Comparison of ENCODE assay signal across 13 mouse cellular contexts in the genomic region with DNA sequence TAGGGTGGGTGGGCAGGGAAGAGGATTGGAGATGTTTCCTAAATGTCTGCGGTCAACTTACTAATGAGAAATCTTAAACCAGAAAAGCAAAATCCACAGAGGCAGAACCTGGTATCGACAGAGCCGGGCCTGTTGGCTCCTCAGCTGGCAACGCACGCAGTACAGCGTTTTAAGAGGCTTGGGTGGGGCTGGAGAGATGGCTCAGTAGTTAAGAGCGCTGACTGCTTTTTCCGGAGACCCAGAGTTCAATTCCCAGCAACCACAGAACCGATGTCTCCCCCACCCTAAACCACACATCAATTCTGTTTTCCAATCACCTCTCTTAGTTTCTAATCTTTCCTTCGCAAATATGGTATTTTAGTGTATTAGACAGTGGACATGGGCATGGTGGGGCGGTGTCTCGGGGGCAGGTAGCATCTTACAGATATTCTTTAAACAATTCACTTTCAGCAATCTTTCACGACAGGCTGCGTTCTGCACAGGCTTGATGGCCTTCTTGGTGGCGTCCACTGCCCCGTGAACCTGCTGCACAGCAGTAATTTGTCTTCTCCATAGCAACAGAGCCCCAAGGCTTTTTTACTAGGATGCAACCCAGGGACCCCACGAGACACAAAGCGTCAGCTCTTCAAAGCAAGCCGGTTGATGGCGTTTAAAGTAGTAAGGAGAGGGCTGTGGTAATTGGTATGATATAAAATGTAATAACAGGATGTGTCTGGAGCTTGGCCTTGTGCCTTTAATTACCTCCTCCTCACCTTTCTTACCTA. TPM values are rescaled to one million over a fixed set of nuclear protein-coding genes. Genes with fewer than 3 reads are reported as not detected.
DNase-seq lines count a peak whose midpoint lies in the region; ATAC-seq and TF ChIP-seq lines count a peak whose summit lies in the region.
"Had no signal": no experiment of that assay in that cellular context is flagged by ENCODE, and none has a peak within 500 bp of the region (broad histone marks: within the 10 kb centered on the region; RNA-seq: fewer than 3 reads in every experiment).

No protein-coding gene starts in this region.

- H3K9ac ChIP-seq in heart, embryonic 11.5 days (ENCODE audit: low read depth, low read length): no peak overlapping the region
- no peak overlapping the region; the same call in 1 of the 2 replicates for H3K9ac ChIP-seq in ES-E14 (ENCODE audit: insufficient read depth, low read depth, low read length, poor library complexity, severe bottlenecking)
- peak overlapping the region; percentile 56 for H3K9ac ChIP-seq in forebrain, embryonic 13.5 days
- H3K9ac ChIP-seq in midbrain, embryonic 12.5 days (replicated peaks): peak overlapping the region; percentile 29; the same call in 1 of the 2 replicates
- H3K9ac ChIP-seq: lung, embryonic 15.5 days had no signal

- intact Hi-C loops in heart, postnatal 10 days (cut with DNase I): no loop called here

- no peak overlapping the region for H3K4me3 ChIP-seq in heart, embryonic 11.5 days (ENCODE audit: low read depth, low read length)
- peak overlapping the region; percentile 18 to 39; a peak in 2 of 4 replicates for H3K4me3 ChIP-seq in ES-E14 (ENCODE audit: insufficient read depth in 1 of 2, low read depth in 1 of 2, low read length in 2 of 2, poor library complexity in 1 of 2, severe bottlenecking in 1 of 2)
- H3K4me3 ChIP-seq in forebrain, embryonic 13.5 days: 0 out of 2 replicates have a peak overlapping the region, but pooled peaks have one; percentile 3
- peak overlapping the region; percentile 9; the same call in 1 of the 2 replicates for H3K4me3 ChIP-seq in midbrain, embryonic 12.5 days
- H3K4me3 ChIP-seq: lung, embryonic 15.5 days had no signal

- H3K4me1 ChIP-seq in heart, embryonic 11.5 days (ENCODE audit: control insufficient read depth, insufficient read depth, low read length): peaks cover 24% of the 10 kb centered on the region
- peaks cover 11 to 48% of the 10 kb centered on the region in 2 experiments for H3K4me1 ChIP-seq in ES-E14 (ENCODE audit: control insufficient read depth in 2 of 2, insufficient read depth in 2 of 2, low read length in 2 of 2, poor library complexity in 1 of 2)
- peaks cover 49% of the 10 kb centered on the region for H3K4me1 ChIP-seq in forebrain, embryonic 13.5 days
- peaks cover 55% of the 10 kb centered on the region for H3K4me1 ChIP-seq in midbrain, embryonic 12.5 days

- DNase-seq in heart, postnatal 10 days: no peak
- no peak for DNase-seq in ES-E14 (ENCODE audit: low read depth, low spot score)
- DNase-seq in gastrocnemius, postnatal 4 days (ENCODE audit: low spot score in 2 of 2): no peak
- no peak for DNase-seq in urinary bladder, postnatal 14 days (ENCODE audit: low spot score)

- in situ Hi-C loops in ES-E14 (cut with MboI; ENCODE audit: low sequenced_read_pairs in 2 of 2, unreplicated experiment in 2 of 2): no loop called here

- H3K9me3 ChIP-seq in heart, embryonic 11.5 days (replicated peaks; ENCODE audit: control insufficient read depth, low read length): no peaks in the 10 kb centered on the region
- no peaks in the 10 kb centered on the region for H3K9me3 ChIP-seq in ES-E14 (ENCODE audit: control insufficient read depth, insufficient read depth, low read depth, low read length)
- no peaks in the 10 kb centered on the region for H3K9me3 ChIP-seq in forebrain, embryonic 13.5 days (replicated peaks)
- no peaks in the 10 kb centered on the region for H3K9me3 ChIP-seq in midbrain, embryonic 12.5 days
- H3K9me3 ChIP-seq: lung, embryonic 15.5 days had no signal

- WGBS in heart, embryonic 11.5 days (ENCODE audit: insufficient replicate concordance): 77% methylated on average over 20 of the region's 20 CpGs
- WGBS in forebrain, embryonic 13.5 days: 42% methylated on average over 20 of the region's 20 CpGs
- WGBS in midbrain, embryonic 12.5 days: 43% methylated on average over 20 of the region's 20 CpGs

- H3K27ac ChIP-seq in heart, embryonic 11.5 days (ENCODE audit: low read depth, low read length): peak overlapping the region; percentile 1; the same call in 1 of the 2 replicates
- H3K27ac ChIP-seq in ES-E14 (ENCODE audit: insufficient read depth, low read depth, low read length, poor library complexity, severe bottlenecking): no peak overlapping the region
- H3K27ac ChIP-seq in forebrain, embryonic 13.5 days: peak overlapping the region; percentile 87
- H3K27ac ChIP-seq in midbrain, embryonic 12.5 days (replicated peaks): peak overlapping the region; percentile 91

- H3K4me2 ChIP-seq in heart, embryonic 11.5 days: no peak overlapping the region
- peak overlapping the region; percentile 51 for H3K4me2 ChIP-seq in forebrain, embryonic 13.5 days
- H3K4me2 ChIP-seq in midbrain, embryonic 12.5 days (replicated peaks): peak overlapping the region; percentile 46
- H3K4me2 ChIP-seq: lung, embryonic 15.5 days had no signal

- no peak for ATAC-seq in heart, embryonic 11.5 days (replicated peaks; ENCODE audit: insufficient number of reproducible peaks, low FRiP score, low TSS enrichment)
- ATAC-seq in forebrain, embryonic 13.5 days: no peak
- no peak for ATAC-seq in midbrain, embryonic 12.5 days (ENCODE audit: low FRiP score, low read depth)
- no peak for ATAC-seq in inflammation-experienced regulatory T-cells, adult 6 months

- H3K27me3 ChIP-seq in heart, embryonic 11.5 days (ENCODE audit: control insufficient read depth, insufficient read depth, low read length): no peaks in the 10 kb centered on the region
- no peaks in the 10 kb centered on the region for H3K27me3 ChIP-seq in forebrain, embryonic 13.5 days
- H3K27me3 ChIP-seq in midbrain, embryonic 12.5 days: no peaks in the 10 kb centered on the region
- H3K27me3 ChIP-seq: lung, embryonic 15.5 days had no signal

- H3K36me3 ChIP-seq in heart, embryonic 11.5 days (ENCODE audit: control insufficient read depth, insufficient read depth, low read length): no peaks in the 10 kb centered on the region
- H3K36me3 ChIP-seq in ES-E14 (ENCODE audit: control insufficient read depth, insufficient read depth, low read length, poor library complexity, severe bottlenecking): no peaks in the 10 kb centered on the region
- H3K36me3 ChIP-seq in forebrain, embryonic 13.5 days (ENCODE audit: poor library complexity, severe bottlenecking): no peaks in the 10 kb centered on the region
- no peaks in the 10 kb centered on the region for H3K36me3 ChIP-seq in midbrain, embryonic 12.5 days
- H3K36me3 ChIP-seq: lung, embryonic 15.5 days had no signal

TF ChIP-seq in ES-E14, 5 proteins besides CTCF, POLR2A, EP300 and RAD21:
- TF ChIP-seq ZC3H11A (IDR thresholded peaks at IDR 0.05; ENCODE audit: borderline replicate concordance, low read depth, low read length) (no peak), MAFK (IDR thresholded peaks at IDR 0.05; ENCODE audit: insufficient read depth, low read depth, low read length) (no peak), CHD2 (IDR thresholded peaks at IDR 0.05; ENCODE audit: low read depth, low read length) (no peak), ZNF384 (IDR thresholded peaks at IDR 0.05; ENCODE audit: low read depth, low read length) (no peak), HCFC1 (IDR thresholded peaks at IDR 0.05; ENCODE audit: borderline replicate concordance, insufficient read depth, low read length) (no peak)

RNA-seq across cellular contexts. Expression of gene Tuba1a, which starts 25.1 kb away (rescaled TPM):
- polyA plus RNA-seq in heart, embryonic 11.5 days (2014; fragmentation: Nextera tagmentation; extraction: Ambion mirVana): 1,237 and 1,376 TPM in 2 replicates
- 100 to 1,000 TPM; 263 to 273 TPM for total RNA-seq in heart, postnatal 10 days (2021)
- 595 and 862 TPM in 2 replicates for total RNA-seq in ES-E14 (2012; rRNA removed)
- 10,586 and 11,102 TPM in 2 replicates for polyA plus RNA-seq in forebrain, embryonic 13.5 days (2015; fragmentation: Nextera tagmentation; extraction: Ambion mirVana)
- polyA plus RNA-seq in midbrain, embryonic 12.5 days (2016; fragmentation: Nextera tagmentation; extraction: Ambion mirVana): 9,394 and 9,642 TPM in 2 replicates
- 100 to 1,000 TPM; 355 to 415 TPM for total RNA-seq in gastrocnemius, postnatal 4 days (2021)
- polyA plus RNA-seq in inflammation-experienced regulatory T-cells, adult 6 months (2017; shearing (Covaris generic)): 100 to 1,000 TPM; 206 to 351 (median 217) TPM

RNA-seq across cellular contexts. Expression of gene Gm49450, which starts 25.2 kb away (rescaled TPM):
- not detected in 2 replicates for polyA plus RNA-seq in heart, embryonic 11.5 days (2014; fragmentation: Nextera tagmentation; extraction: Ambion mirVana)
- total RNA-seq in heart, postnatal 10 days (2021): not detected
- total RNA-seq in ES-E14 (2012; rRNA removed): not detected in 2 replicates
- polyA plus RNA-seq in forebrain, embryonic 13.5 days (2015; fragmentation: Nextera tagmentation; extraction: Ambion mirVana): not detected in 2 replicates
- polyA plus RNA-seq in midbrain, embryonic 12.5 days (2016; fragmentation: Nextera tagmentation; extraction: Ambion mirVana): not detected in 2 replicates
- total RNA-seq in gastrocnemius, postnatal 4 days (2021): not detected
- polyA plus RNA-seq in inflammation-experienced regulatory T-cells, adult 6 months (2017; shearing (Covaris generic)): not detected
- total RNA-seq: adrenal gland, postnatal 25 days; heart, postnatal 25 days had no signal
- polyA plus RNA-seq: embryonic facial prominence, embryonic 11.5 days; lung, embryonic 15.5 days; stomach, embryonic 14.5 days had no signal

RNA-seq across cellular contexts. Expression of gene Tuba1b, which starts 44.2 kb away (rescaled TPM):
- 1,819 and 1,826 TPM in 2 replicates for polyA plus RNA-seq in heart, embryonic 11.5 days (2014; fragmentation: Nextera tagmentation; extraction: Ambion mirVana)
- 100 to 1,000 TPM; 373 to 402 TPM for total RNA-seq in heart, postnatal 10 days (2021)
- 1,092 and 1,539 TPM in 2 replicates for total RNA-seq in ES-E14 (2012; rRNA removed)
- polyA plus RNA-seq in forebrain, embryonic 13.5 days (2015; fragmentation: Nextera tagmentation; extraction: Ambion mirVana): 1,607 and 1,715 TPM in 2 replicates
- 1,566 and 1,635 TPM in 2 replicates for polyA plus RNA-seq in midbrain, embryonic 12.5 days (2016; fragmentation: Nextera tagmentation; extraction: Ambion mirVana)
- total RNA-seq in gastrocnemius, postnatal 4 days (2021): 100 to 1,000 TPM; 402 to 455 TPM
- polyA plus RNA-seq in inflammation-experienced regulatory T-cells, adult 6 months (2017; shearing (Covaris generic)): 100 to 1,000 TPM; 459 to 882 (median 544) TPM

RNA-seq across cellular contexts. Expression of gene Tuba1c, which starts 51.1 kb away (rescaled TPM):
- 167 and 169 TPM in 2 replicates for polyA plus RNA-seq in heart, embryonic 11.5 days (2014; fragmentation: Nextera tagmentation; extraction: Ambion mirVana)
- total RNA-seq in heart, postnatal 10 days (2021): 10 to 100 TPM; 80.7 to 99.8 TPM
- 335 and 424 TPM in 2 replicates for total RNA-seq in ES-E14 (2012; rRNA removed)
- polyA plus RNA-seq in forebrain, embryonic 13.5 days (2015; fragmentation: Nextera tagmentation; extraction: Ambion mirVana): 97.6 and 102 TPM in 2 replicates
- polyA plus RNA-seq in midbrain, embryonic 12.5 days (2016; fragmentation: Nextera tagmentation; extraction: Ambion mirVana): 73.7 and 79.3 TPM in 2 replicates
- 10 to 100 TPM; 62.2 to 80.4 TPM for total RNA-seq in gastrocnemius, postnatal 4 days (2021)
- polyA plus RNA-seq in inflammation-experienced regulatory T-cells, adult 6 months (2017; shearing (Covaris generic)): 100 to 1,000 TPM in 1 of 3 experiments, 10 to 100 TPM in 2; 70.4 to 203 (median 83.7) TPM

Comparison
In these comparisons a context has a peak if more than half of its experiments do, and no peak if none do; other contexts are left out.
1. H3K9ac ChIP-seq: peak in forebrain, embryonic 13.5 days (single experiment) and midbrain, embryonic 12.5 days (single experiment); none in heart, embryonic 11.5 days (single experiment) and ES-E14 (single experiment).